Mouse (Mus musculus) hindbrain, embryonic 16.5 days (tissue): ENCODE data around the gene Lipa. TPM values are rescaled to one million over a fixed set of nuclear protein-coding genes. Genes with fewer than 3 reads are reported as not detected.

Source experiments
- ATAC-seq: fragments of 200-750 bp; cut with Nextera tagmentation; 2 replicates; pipeline ENCODE4 v1.8.0; 2017; ENCODE audit warnings: moderate TSS enrichment, moderate library complexity
- H3K27ac ChIP-seq: fragments of 300-500 bp; sonication (generic); 2 replicates; pipeline ENCODE4 v1.5.1; 2014; ENCODE audit warnings: low read depth, mild to moderate bottlenecking, control low read depth, low read length, moderate library complexity
- H3K27me3 ChIP-seq: fragments of 300-500 bp; sonication (generic); replicated peaks from 2 replicates; pipeline ENCODE4 v1.6.1; 2014; ENCODE audit warnings: low read length; ENCODE audit not compliant: control insufficient read depth, insufficient read depth
- H3K36me3 ChIP-seq: fragments of 300-500 bp; sonication (generic); 2 replicates; pipeline ENCODE4 v1.6.1; 2014; ENCODE audit warnings: mild to moderate bottlenecking, low read length, moderate library complexity, mixed read lengths; ENCODE audit not compliant: control insufficient read depth, insufficient read depth
- H3K4me1 ChIP-seq: fragments of 300-500 bp; sonication (generic); 2 replicates; pipeline ENCODE4 v1.6.1; 2014; ENCODE audit warnings: low read depth, low read length; ENCODE audit not compliant: control insufficient read depth, insufficient read depth
- H3K4me2 ChIP-seq: fragments of 300-500 bp; sonication (generic); 2 replicates; pipeline ENCODE4 v1.6.1; 2014; ENCODE audit warnings: mild to moderate bottlenecking, low read length, control low read depth, moderate library complexity
- H3K4me3 ChIP-seq: fragments of 300-500 bp; sonication (generic); 2 replicates; pipeline ENCODE4 v1.5.1; 2014; ENCODE audit warnings: mild to moderate bottlenecking, low read length, control low read depth, moderate library complexity
- H3K9ac ChIP-seq: fragments of 300-500 bp; sonication (generic); 2 replicates; pipeline ENCODE4 v1.6.1; 2014; ENCODE audit warnings: low read depth, mild to moderate bottlenecking, control low read depth, low read length, moderate library complexity
- H3K9me3 ChIP-seq: fragments of 300-500 bp; sonication (generic); 2 replicates; pipeline ENCODE4 v1.6.1; 2014; ENCODE audit warnings: mild to moderate bottlenecking, low read length, moderate library complexity; ENCODE audit not compliant: control insufficient read depth
- WGBS: fragments of 180-500 bp; shearing (Covaris S2); extraction: QIAGEN DNeasy Blood & Tissue Kit; methylation state at CpG from one replicate; pipeline ENCODE4 v1.1.7; 2014; 5-methylcytosine and 5-hydroxymethylcytosine counted together
- polyA plus RNA-seq: library from polyadenylated mRNA; unstranded; fragments of >200 nt; fragmentation: Nextera tagmentation; extraction: Ambion mirVana; gene quantifications from 2 replicates; pipeline ENCODE4 v1.2.1, GENCODE M21; 2015

The Lipa gene
- polyA plus RNA-seq, 1 experiment from 2014 or later, result 24.6 TPM

GRCm38 (mm10) chr19:34448851-34449250 lies 78.4 kb downstream of the Lipa start:
- H3K27me3 ChIP-seq, result no peaks in the 10 kb centered on the region
- 93% methylated on average over 1 of the region's 1 CpGs for WGBS
- no peaks in the 10 kb centered on the region for H3K9me3 ChIP-seq
- H3K9ac ChIP-seq, result no peak overlapping the region
- no peak overlapping the region for H3K4me3 ChIP-seq
- no peak overlapping the region for H3K4me2 ChIP-seq
- no peaks in the 10 kb centered on the region for H3K4me1 ChIP-seq
- H3K27ac ChIP-seq, result no peak overlapping the region
- no peak for ATAC-seq
- H3K36me3 ChIP-seq, result no peaks in the 10 kb centered on the region

- Histone ChIP-seq H3K4me3 (no peak overlapping the region), H3K27me3 (no peaks in the 10 kb centered on the region), H3K36me3 (no peaks in the 10 kb centered on the region), H3K9ac (no peak overlapping the region), H3K4me2 (no peak overlapping the region), H3K9me3 (no peaks in the 10 kb centered on the region), H3K4me1 (no peaks in the 10 kb centered on the region), H3K27ac (no peak overlapping the region)
- ATAC-seq, result no peak
- 80% methylated on average over 4 of the region's 4 CpGs for WGBS
Measured at GRCm38 (mm10) chr19:34445410-34446012, 81.8 kb downstream of the Lipa start.

GRCm38 (mm10) chr19:34444785-34445184 lies 82.5 kb downstream of the Lipa start:
- Histone ChIP-seq H3K27me3 (no peaks in the 10 kb centered on the region), H3K4me2 (no peak overlapping the region), H3K9me3 (no peaks in the 10 kb centered on the region), H3K4me3 (no peak overlapping the region), H3K36me3 (no peaks in the 10 kb centered on the region), H3K27ac (no peak overlapping the region), H3K4me1 (no peaks in the 10 kb centered on the region), H3K9ac (no peak overlapping the region)
- WGBS, result 91% methylated on average over 3 of the region's 3 CpGs
- ATAC-seq, result no peak

Other genes starting within 250 kb of the Lipa start
- 1.5 and 1.6 TPM in 2 replicates for gene Fas, start 236.8 kb downstream of the Lipa start, polyA plus RNA-seq
- 0.61 and 0.85 TPM in 2 replicates for gene Ch25h, start 52.3 kb downstream of the Lipa start, polyA plus RNA-seq
- gene Ifit2, start 23.2 kb upstream of the Lipa start, polyA plus RNA-seq, result 7.0 and 7.2 TPM in 2 replicates
- 1.1 and 2.3 TPM in 2 replicates for gene Ifit3, start 56.1 kb upstream of the Lipa start, polyA plus RNA-seq
- gene Ifit1bl1, start 74.5 kb upstream of the Lipa start, polyA plus RNA-seq, result 1.4 TPM in 2 replicates
- 0.14 and 0.25 TPM in 2 replicates for gene Ifit3b, start 80.5 kb upstream of the Lipa start, polyA plus RNA-seq
- gene Ifit1bl2, start 113.3 kb upstream of the Lipa start, polyA plus RNA-seq, result 0.44 and 0.54 TPM in 2 replicates
- 0.26 and 0.48 TPM in 2 replicates for gene Ifit1, start 113.4 kb upstream of the Lipa start, polyA plus RNA-seq
- 2.7 and 4.0 TPM in 2 replicates for gene Slc16a12, start 219.8 kb upstream of the Lipa start, polyA plus RNA-seq